Mouse (Mus musculus): ENCODE measurements around the gene Lrrc4.

- TF ChIP-seq POLR2A (IDR thresholded peaks at IDR 0.05; ENCODE audit: low read depth, low read length) (no peak), CTCF (IDR thresholded peaks at IDR 0.05; ENCODE audit: extremely low read depth, insufficient read length, insufficient replicate concordance, low read depth, low read length) (no peak)
Measured at GRCm38 (mm10) chr6:28781696-28782095, 49.9 kb downstream of the Lrrc4 start.

Data from small intestine, adult 2 months (tissue).